Mouse (Mus musculus): ENCODE measurements around the gene Stambp.

GRCm38 (mm10) chr6:83536795-83537059 is 35.8 kb downstream of the Stambp start:
- no peak for TF ChIP-seq POLR2A (IDR thresholded peaks at IDR 0.05; ENCODE audit: low read depth, low read length)
- no peak for TF ChIP-seq CTCF (IDR thresholded peaks at IDR 0.05; ENCODE audit: borderline replicate concordance, insufficient read depth, low read length)

Measured in embryonic fibroblast, embryonic 13.5 days (primary cell).